Mouse (Mus musculus) E14TG2a.4 (cell line): ENCODE results near the gene Onecut3.
A peak's percentile ranks its signal among the peaks of the same experiment; 100 is the strongest.

Experiments used
- H3K27me3 ChIP-seq: 2 replicates; pipeline ENCODE4 v1.6.1; 2014; ENCODE audit warnings: low read length, control low read depth; ENCODE audit not compliant: insufficient read depth
- H3K36me3 ChIP-seq: 2 replicates; pipeline ENCODE4 v1.6.1; 2014; ENCODE audit warnings: low read length, control low read depth; ENCODE audit not compliant: insufficient read depth
- H3K4me1 ChIP-seq: replicated peaks from 2 replicates; pipeline ENCODE4 v1.6.1; 2014; ENCODE audit warnings: low read depth, low read length, control low read depth
- H3K4me3 ChIP-seq: replicated peaks from 2 replicates; pipeline ENCODE4 v1.5.1; 2014; ENCODE audit warnings: mild to moderate bottlenecking, low read length
- H3K9me3 ChIP-seq: 2 replicates; pipeline ENCODE4 v1.6.1; 2014; ENCODE audit warnings: low read length, control low read depth
- CTCF ChIP-seq: conservative IDR thresholded peaks from 2 replicates; pipeline ENCODE4 v1.5.1; 2014; ENCODE audit warnings: low read length
- NANOG ChIP-seq: IDR thresholded peaks from 2 replicates; pipeline ENCODE4 v1.6.1; 2014; ENCODE audit warnings: borderline replicate concordance, low read length, mixed read lengths
- POU5F1 ChIP-seq: IDR thresholded peaks from 2 replicates; pipeline ENCODE4 v1.6.1; 2014; ENCODE audit warnings: low read length, borderline replicate concordance

Onecut3 gene

GRCm38 (mm10) chr10:80494732-80495131, at the start of gene Onecut3:
Gene Onecut3 (plus strand): TSS chr10:80494835.
- Histone ChIP-seq H3K4me1 (peaks cover 54% of the 10 kb centered on the region), H3K36me3 (no peaks in the 10 kb centered on the region), H3K4me3 (peak within 1 kb of the TSS; percentile 61), H3K27me3 (peaks cover 98% of the 10 kb centered on the region), H3K9me3 (no peaks in the 10 kb centered on the region)
- TF ChIP-seq POU5F1 (no peak), NANOG (no peak), CTCF (no peak)

GRCm38 (mm10) chr10:80445052-80445451, 49.6 kb upstream of the Onecut3 start:
- Histone ChIP-seq H3K36me3 (no peaks in the 10 kb centered on the region), H3K4me3 (no peak overlapping the region), H3K9me3 (no peaks in the 10 kb centered on the region), H3K27me3 (peaks cover 38% of the 10 kb centered on the region), H3K4me1 (peaks cover 51% of the 10 kb centered on the region)
- TF ChIP-seq CTCF (no peak), NANOG (no peak), POU5F1 (no peak)

- H3K27me3 ChIP-seq, result peaks cover 38% of the 10 kb centered on the region
- H3K9me3 ChIP-seq, result no peaks in the 10 kb centered on the region
- peaks cover 54% of the 10 kb centered on the region for H3K4me1 ChIP-seq
- H3K36me3 ChIP-seq, result no peaks in the 10 kb centered on the region
- TF ChIP-seq CTCF (peak; percentile 99), NANOG (no peak), POU5F1 (no peak)
- H3K4me3 ChIP-seq, result no peak overlapping the region
These were observed 48.6 kb upstream of the Onecut3 start for GRCm38 (mm10) chr10:80445898-80446601.

GRCm38 (mm10) chr10:80450599-80450998, 44.0 kb upstream of the Onecut3 start:
- peaks cover 24% of the 10 kb centered on the region for H3K27me3 ChIP-seq
- no peaks in the 10 kb centered on the region for H3K36me3 ChIP-seq
- H3K9me3 ChIP-seq, result no peaks in the 10 kb centered on the region
- peak overlapping the region; percentile 68 for H3K4me3 ChIP-seq
- H3K4me1 ChIP-seq, result peaks cover 46% of the 10 kb centered on the region
- TF ChIP-seq CTCF (no peak), POU5F1 (no peak), NANOG (no peak)

GRCm38 (mm10) chr10:80453601-80454000, 41.0 kb upstream of the Onecut3 start:
- H3K36me3 ChIP-seq, result no peaks in the 10 kb centered on the region
- no peak for TF ChIP-seq POU5F1
- no peak for TF ChIP-seq NANOG
- no peak for TF ChIP-seq CTCF
- peaks cover 38% of the 10 kb centered on the region for H3K4me1 ChIP-seq

GRCm38 (mm10) chr10:80454781-80455180, 39.9 kb upstream of the Onecut3 start:
- peaks cover 44% of the 10 kb centered on the region for H3K4me1 ChIP-seq
- H3K27me3 ChIP-seq, result no peaks in the 10 kb centered on the region
- H3K36me3 ChIP-seq, result no peaks in the 10 kb centered on the region
- TF ChIP-seq POU5F1, result no peak
- no peak for TF ChIP-seq CTCF
- TF ChIP-seq NANOG, result no peak
- H3K4me3 ChIP-seq, result no peak overlapping the region
- no peaks in the 10 kb centered on the region for H3K9me3 ChIP-seq

More at GRCm38 (mm10) chr10:80453601-80454000, 41.0 kb upstream of the Onecut3 start:
- H3K9me3 ChIP-seq, result no peaks in the 10 kb centered on the region
- 0 out of 2 replicates have a peak, but pooled peaks cover 4% of the 10 kb centered on the region for H3K27me3 ChIP-seq
- no peak overlapping the region for H3K4me3 ChIP-seq

GRCm38 (mm10) chr10:80455697-80456096, 38.9 kb upstream of the Onecut3 start:
- Histone ChIP-seq H3K36me3 (no peaks in the 10 kb centered on the region), H3K9me3 (no peaks in the 10 kb centered on the region), H3K4me1 (peaks cover 43% of the 10 kb centered on the region), H3K4me3 (no peak overlapping the region), H3K27me3 (peaks cover 3% of the 10 kb centered on the region; the same call in 1 of the 2 replicates)
- TF ChIP-seq NANOG, result no peak
- TF ChIP-seq CTCF, result no peak
- TF ChIP-seq POU5F1, result no peak

GRCm38 (mm10) chr10:80459236-80459635, 35.4 kb upstream of the Onecut3 start:
- no peak for TF ChIP-seq CTCF
- TF ChIP-seq POU5F1, result no peak
- no peak for TF ChIP-seq NANOG
- Histone ChIP-seq H3K4me3 (peak overlapping the region; percentile 66), H3K9me3 (no peaks in the 10 kb centered on the region), H3K27me3 (peaks cover 28% of the 10 kb centered on the region), H3K36me3 (no peaks in the 10 kb centered on the region), H3K4me1 (peaks cover 37% of the 10 kb centered on the region)
